Mouse (Mus musculus) megakaryocyte, embryonic 14.5 days (primary cell): ENCODE results near the gene Zfp985.
"Not testable (repeated sequence)": the region's sequence is repeated elsewhere in the genome, so short reads cannot be mapped to it uniquely, and the experiment has no call there.

Source experiments
- FLI1 ChIP-seq: IDR thresholded peaks from 2 replicates; pipeline ENCODE4 v1.6.1; 2012; ENCODE audit warnings: low read length, inconsistent platforms, mixed read lengths
- GATA1 ChIP-seq: IDR thresholded peaks from 3 replicates; pipeline ENCODE4 v1.6.1; 2012; ENCODE audit warnings: mixed read lengths, low read length, inconsistent platforms, borderline replicate concordance

DNA sequence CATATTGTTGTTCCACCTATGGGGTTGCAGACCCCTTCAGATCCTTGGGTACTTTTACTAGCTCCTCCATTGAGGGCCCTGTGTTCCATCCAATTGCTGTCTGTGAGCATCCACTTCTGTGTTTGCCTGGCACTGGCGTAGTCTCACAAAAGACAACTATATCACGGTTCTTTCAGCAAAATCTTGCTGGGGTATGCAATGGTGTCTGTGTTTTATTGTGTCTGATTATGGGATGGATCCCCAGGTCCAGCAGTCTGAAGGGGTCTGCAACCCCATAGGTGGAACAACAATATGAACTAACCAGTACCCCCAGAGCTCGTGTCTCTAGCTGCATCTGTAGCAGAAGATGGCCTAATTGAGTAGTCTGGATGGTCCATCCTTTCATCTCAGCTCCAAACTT, 41.6 kb downstream of the Zfp985 start:
- not testable (repeated sequence) for TF ChIP-seq GATA1, FLI1
